Comparison of ENCODE assay signal across 18 mouse cellular contexts in genomic region chr2:117840406-117840805, GRCm38 (mm10).
A peak's percentile ranks its signal among the peaks of the same experiment; 100 is the strongest.
DNase-seq lines count a peak whose midpoint lies in the region; ATAC-seq and TF ChIP-seq lines count a peak whose summit lies in the region.
"Had no signal": no experiment of that assay in that cellular context is flagged by ENCODE, and none has a peak within 500 bp of the region (broad histone marks: within the 10 kb centered on the region; RNA-seq: fewer than 3 reads in every experiment).

No protein-coding gene starts in this region.

- no peak overlapping the region for H3K9ac ChIP-seq in heart, postnatal 0 days (replicated peaks; ENCODE audit: low read depth, low read length)
- H3K9ac ChIP-seq in intestine, embryonic 15.5 days: no peak overlapping the region
- H3K9ac ChIP-seq in stomach, postnatal 0 days (ENCODE audit: low read length): no peak overlapping the region
- H3K9ac ChIP-seq: embryonic facial prominence, embryonic 12.5 days; heart, embryonic 13.5 days; hindbrain, embryonic 14.5 days; liver, embryonic 13.5 days; midbrain, embryonic 15.5 days had no signal

- H3K4me2 ChIP-seq in heart, postnatal 0 days (ENCODE audit: low read depth, low read length): no peak overlapping the region
- no peak overlapping the region for H3K4me2 ChIP-seq in intestine, embryonic 15.5 days (replicated peaks)
- no peak overlapping the region for H3K4me2 ChIP-seq in stomach, postnatal 0 days (replicated peaks; ENCODE audit: low read depth)
- H3K4me2 ChIP-seq: embryonic facial prominence, embryonic 12.5 days; heart, embryonic 13.5 days; hindbrain, embryonic 14.5 days; liver, embryonic 13.5 days; midbrain, embryonic 15.5 days had no signal

- peak; percentile 33; the same call in 1 of the 2 replicates for ATAC-seq in heart, postnatal 0 days (ENCODE audit: insufficient read depth, low read depth)
- ATAC-seq in intestine, embryonic 15.5 days: no peak
- ATAC-seq in stomach, postnatal 0 days (ENCODE audit: low FRiP score, low TSS enrichment): no peak
- ATAC-seq: midbrain, embryonic 15.5 days had no signal

- H3K27me3 ChIP-seq in heart, postnatal 0 days (ENCODE audit: control insufficient read depth, insufficient read depth, low read length): no peaks in the 10 kb centered on the region
- H3K27me3 ChIP-seq in intestine, embryonic 15.5 days (replicated peaks): no peaks in the 10 kb centered on the region
- H3K27me3 ChIP-seq in stomach, postnatal 0 days (ENCODE audit: control insufficient read depth, insufficient read depth, low read length): no peaks in the 10 kb centered on the region
- H3K27me3 ChIP-seq: embryonic facial prominence, embryonic 12.5 days; heart, embryonic 13.5 days; liver, embryonic 13.5 days; midbrain, embryonic 15.5 days had no signal

- DNase-seq in adrenal gland, postnatal 14 days: peak; percentile 49
- no peak for DNase-seq in adrenal gland, postnatal 4 days (ENCODE audit: low spot score in 2 of 2)
- peak; percentile 92 for DNase-seq in 3T3-L1 (ENCODE audit: low read depth, low spot score)
- peak; percentile 65 for DNase-seq in gastrocnemius, adult 2 months
- peak; percentile 35 for DNase-seq in heart, postnatal 0 days (ENCODE audit: low spot score)
- DNase-seq in T-cell, adult 2 months (ENCODE audit: low spot score): no peak
- no peak for DNase-seq in stomach, postnatal 0 days (ENCODE audit: low spot score)
- DNase-seq: B cell, adult 2 months; cerebellum, adult 9-10 months; kidney, adult 2 months; liver, embryonic 13.5 days; spleen, adult 18-20 months; thymus, adult 2 months had no signal

- H3K4me3 ChIP-seq in gastrocnemius, adult 2 months: no peak overlapping the region
- H3K4me3 ChIP-seq in heart, postnatal 0 days (ENCODE audit: low read depth, low read length): no peak overlapping the region
- no peak overlapping the region for H3K4me3 ChIP-seq in intestine, embryonic 15.5 days (replicated peaks)
- no peak overlapping the region for H3K4me3 ChIP-seq in stomach, postnatal 0 days (ENCODE audit: low read depth, low read length)
- H3K4me3 ChIP-seq: embryonic facial prominence, embryonic 12.5 days; heart, embryonic 13.5 days; liver, embryonic 13.5 days; midbrain, embryonic 15.5 days had no signal

- intact Hi-C loops in gastrocnemius, adult 2 months (cut with DNase I): no loop called here

- H3K36me3 ChIP-seq in heart, postnatal 0 days (replicated peaks; ENCODE audit: control insufficient read depth, insufficient read depth, low read length): no peaks in the 10 kb centered on the region
- H3K36me3 ChIP-seq in intestine, embryonic 15.5 days: no peaks in the 10 kb centered on the region
- H3K36me3 ChIP-seq in stomach, postnatal 0 days (ENCODE audit: control insufficient read depth, insufficient read depth, low read length): no peaks in the 10 kb centered on the region
- H3K36me3 ChIP-seq: embryonic facial prominence, embryonic 12.5 days; heart, embryonic 13.5 days; liver, embryonic 13.5 days; midbrain, embryonic 15.5 days had no signal

- TF ChIP-seq CTCF in gastrocnemius, adult 2 months (IDR thresholded peaks at IDR 0.05): no peak
- TF ChIP-seq CTCF in heart, postnatal 0 days (IDR thresholded peaks at IDR 0.05; ENCODE audit: low read depth): no peak
- no peak for TF ChIP-seq CTCF in stomach, postnatal 0 days (IDR thresholded peaks at IDR 0.05; ENCODE audit: low read depth)

- peak overlapping the region; percentile 65 for H3K27ac ChIP-seq in gastrocnemius, adult 2 months
- H3K27ac ChIP-seq in heart, postnatal 0 days (ENCODE audit: low read depth): no peak overlapping the region
- H3K27ac ChIP-seq in intestine, embryonic 15.5 days: no peak overlapping the region
- H3K27ac ChIP-seq in stomach, postnatal 0 days (replicated peaks): no peak overlapping the region
- H3K27ac ChIP-seq: embryonic facial prominence, embryonic 12.5 days; heart, embryonic 13.5 days; hindbrain, embryonic 14.5 days; liver, embryonic 13.5 days; midbrain, embryonic 15.5 days had no signal

- 35% methylated on average over 1 of the region's 1 CpGs for WGBS in heart, postnatal 0 days
- 90% methylated on average over 1 of the region's 1 CpGs for WGBS in intestine, embryonic 15.5 days
- WGBS in stomach, postnatal 0 days: 55% methylated on average over 1 of the region's 1 CpGs

- no peaks in the 10 kb centered on the region for H3K4me1 ChIP-seq in heart, postnatal 0 days (ENCODE audit: control insufficient read depth, insufficient read depth)
- H3K4me1 ChIP-seq in intestine, embryonic 15.5 days (replicated peaks): no peaks in the 10 kb centered on the region
- no peaks in the 10 kb centered on the region for H3K4me1 ChIP-seq in stomach, postnatal 0 days (replicated peaks; ENCODE audit: control insufficient read depth, insufficient read depth)
- H3K4me1 ChIP-seq: embryonic facial prominence, embryonic 12.5 days; midbrain, embryonic 15.5 days had no signal

- no peaks in the 10 kb centered on the region for H3K9me3 ChIP-seq in heart, postnatal 0 days (replicated peaks; ENCODE audit: control insufficient read depth, low read length)
- H3K9me3 ChIP-seq in intestine, embryonic 15.5 days: no peaks in the 10 kb centered on the region
- H3K9me3 ChIP-seq in stomach, postnatal 0 days (ENCODE audit: control insufficient read depth, low read length): no peaks in the 10 kb centered on the region
- H3K9me3 ChIP-seq: embryonic facial prominence, embryonic 12.5 days; heart, embryonic 13.5 days; liver, embryonic 13.5 days; midbrain, embryonic 15.5 days had no signal

- TF ChIP-seq EP300 in heart, postnatal 0 days (IDR thresholded peaks at IDR 0.05; ENCODE audit: low read depth): no peak
- TF ChIP-seq EP300 in stomach, postnatal 0 days (optimal IDR thresholded peaks at IDR 0.05): no peak

Comparison
In these comparisons a context has a peak if more than half of its experiments do, and no peak if none do; other contexts are left out.
1. DNase-seq: peak in adrenal gland, postnatal 14 days (single experiment), 3T3-L1 (single experiment), gastrocnemius, adult 2 months (single experiment) and heart, postnatal 0 days (single experiment); none in adrenal gland, postnatal 4 days (0 of 2), T-cell, adult 2 months (single experiment) and stomach, postnatal 0 days (single experiment).